Mouse (Mus musculus): ENCODE measurements at regions not wholly inside any gene's neighbourhood (a gene's known extent, or its start where the extent isn't known, plus 50 kb on each side); places are given as distances from the start of the nearest gene placed in this dataset.

- no peak for DNase-seq (ENCODE audit: low read depth, low spot score)
These were observed 100.6 kb upstream of the Rfx3 start for GRCm38 (mm10) chr19:28111263-28112180.

- no peak for DNase-seq (ENCODE audit: low read depth, low spot score)
These were observed 84.7 kb upstream of the Rfx3 start for GRCm38 (mm10) chr19:28095620-28096019.

- DNase-seq (ENCODE audit: low read depth, low spot score): no peak
These were observed 81.3 kb upstream of the Rfx3 start for GRCm38 (mm10) chr19:28092252-28092651.

GRCm38 (mm10) chr19:28087607-28088546, 76.9 kb upstream of the Rfx3 start:
- DNase-seq (ENCODE audit: low read depth, low spot score): no peak

- DNase-seq (ENCODE audit: low read depth, low spot score): no peak
These were observed 59.4 kb upstream of the Rfx3 start for GRCm38 (mm10) chr19:28070386-28070785.
